Mouse (Mus musculus) lung, postnatal 0 days (tissue): ENCODE data around the gene Prss33. TPM values are rescaled to one million over a fixed set of nuclear protein-coding genes. Genes with fewer than 3 reads are reported as not detected.
"Not testable (repeated sequence)": the region's sequence is repeated elsewhere in the genome, so short reads cannot be mapped to it uniquely, and the experiment has no call there.

ENCODE experiments used
- ATAC-seq: fragments of 200-750 bp; cut with Nextera tagmentation; 2 replicates; pipeline ENCODE4 v1.8.0; 2017; ENCODE audit warnings: moderate library complexity
- DNase-seq: peaks from one replicate; pipeline ENCODE4 v3.0.0-alpha.2; 2016; ENCODE audit warnings: low spot score
- H3K27ac ChIP-seq: fragments of 300-500 bp; sonication (generic); 2 replicates; pipeline ENCODE4 v1.5.1; 2014; ENCODE audit warnings: antibody characterized with exemption, mild to moderate bottlenecking, low read length, mixed read lengths
- H3K27me3 ChIP-seq: fragments of 300-500 bp; sonication (generic); replicated peaks from 2 replicates; pipeline ENCODE4 v1.6.1; 2014; ENCODE audit warnings: low read length, mixed read lengths; ENCODE audit not compliant: insufficient read depth
- H3K36me3 ChIP-seq: fragments of 300-500 bp; sonication (generic); 2 replicates; pipeline ENCODE4 v1.6.1; 2014; ENCODE audit warnings: low read length, mixed read lengths; ENCODE audit not compliant: insufficient read depth
- H3K4me1 ChIP-seq: fragments of 300-500 bp; sonication (generic); 2 replicates; pipeline ENCODE4 v1.6.1; 2014; ENCODE audit warnings: antibody characterized with exemption, low read depth, low read length, mixed read lengths; ENCODE audit not compliant: insufficient read depth
- H3K4me2 ChIP-seq: fragments of 300-500 bp; sonication (generic); replicated peaks from 2 replicates; pipeline ENCODE4 v1.6.1; 2014; ENCODE audit warnings: low read depth, mild to moderate bottlenecking, low read length, moderate library complexity, mixed read lengths
- H3K4me3 ChIP-seq: fragments of 300-500 bp; sonication (generic); 2 replicates; pipeline ENCODE4 v1.5.1; 2014; ENCODE audit warnings: low read depth, low read length
- H3K9ac ChIP-seq: fragments of 300-500 bp; sonication (generic); replicated peaks from 2 replicates; pipeline ENCODE4 v1.6.1; 2014; ENCODE audit warnings: low read depth, mild to moderate bottlenecking
- H3K9me3 ChIP-seq: fragments of 300-500 bp; sonication (generic); 2 replicates; pipeline ENCODE4 v1.6.1; 2016; ENCODE audit warnings: low read length, mixed read lengths
- CTCF ChIP-seq: IDR thresholded peaks from 2 replicates; pipeline ENCODE4 v1.5.1; 2016; ENCODE audit warnings: antibody characterized with exemption, mild to moderate bottlenecking
- EP300 ChIP-seq: IDR thresholded peaks from 2 replicates; pipeline ENCODE4 v1.6.1; 2016; ENCODE audit warnings: antibody characterized with exemption, mild to moderate bottlenecking, control low read depth
- WGBS: fragments of 180-500 bp; shearing (Covaris S2); extraction: QIAGEN DNeasy Blood & Tissue Kit; methylation state at CpG from one replicate; pipeline ENCODE4 v1.1.7; 2014; 5-methylcytosine and 5-hydroxymethylcytosine counted together
- polyA plus RNA-seq: library from polyadenylated mRNA; unstranded; fragments of >200 nt; fragmentation: Nextera tagmentation; extraction: Ambion mirVana; gene quantifications from 2 replicates; pipeline ENCODE4 v1.2.1, GENCODE M21; 2015

Gene Prss33
- not detected in 2 replicates for polyA plus RNA-seq

- Histone ChIP-seq H3K4me2 (no peak within 1 kb of the TSS), H3K36me3 (no peaks in the 10 kb centered on the region), H3K9me3 (no peaks in the 10 kb centered on the region), H3K4me1 (no peaks in the 10 kb centered on the region), H3K27me3 (0 out of 2 replicates have a peak, but pooled peaks cover 3% of the 10 kb centered on the region), H3K9ac (no peak within 1 kb of the TSS), H3K27ac (no peak within 1 kb of the TSS), H3K4me3 (no peak within 1 kb of the TSS)
- no peak for ATAC-seq
- DNase-seq = no peak
- TF ChIP-seq EP300 (no peak), CTCF (no peak)
- WGBS = 72% methylated on average over 8 of the region's 8 CpGs
These were observed at the start of gene Prss33 for GRCm38 (mm10) chr17:23836006-23836575. Prss33 (minus strand) TSS chr17:23836056.

- not testable (repeated sequence) for H3K9me3 ChIP-seq, H3K36me3 ChIP-seq, H3K9ac ChIP-seq, H3K4me3 ChIP-seq, DNase-seq, H3K4me1 ChIP-seq, H3K4me2 ChIP-seq, H3K27ac ChIP-seq, ATAC-seq, H3K27me3 ChIP-seq
- WGBS = 36% methylated on average over 4 of the region's 4 CpGs
These were observed 44.7 kb upstream of the Prss33 start, which contains the start of the genes Dcpp1 and Dcpp2 for GRCm38 (mm10) chr17:23880576-23880975. Dcpp1 (plus strand) TSS chr17:23880876. Dcpp2 (plus strand) TSS chr17:23880880.

GRCm38 (mm10) chr17:23877166-23877565 is 41.3 kb upstream of the Prss33 start:
- no peak overlapping the region for H3K9ac ChIP-seq
- WGBS = 91% methylated on average over 2 of the region's 2 CpGs
- H3K9me3 ChIP-seq = no peaks in the 10 kb centered on the region
- no peak overlapping the region for H3K4me2 ChIP-seq
- no peak for TF ChIP-seq EP300
- DNase-seq (no peak), ATAC-seq (no peak)
- no peaks in the 10 kb centered on the region for H3K27me3 ChIP-seq
- H3K4me3 ChIP-seq = no peak overlapping the region
- H3K4me1 ChIP-seq = no peaks in the 10 kb centered on the region
- no peak overlapping the region for H3K27ac ChIP-seq
- no peaks in the 10 kb centered on the region for H3K36me3 ChIP-seq

- no peaks in the 10 kb centered on the region for H3K9me3 ChIP-seq
- H3K4me3 ChIP-seq = no peak overlapping the region
- no peak overlapping the region for H3K4me2 ChIP-seq
- H3K27ac ChIP-seq = no peak overlapping the region
- no peaks in the 10 kb centered on the region for H3K4me1 ChIP-seq
- DNase-seq = no peak
- 35% methylated on average over 3 of the region's 3 CpGs for WGBS
- no peak for ATAC-seq
- H3K9ac ChIP-seq = no peak overlapping the region
- no peak for TF ChIP-seq EP300
- no peak for TF ChIP-seq CTCF
- H3K27me3 ChIP-seq = no peaks in the 10 kb centered on the region
- H3K36me3 ChIP-seq = no peaks in the 10 kb centered on the region
These were observed 40.9 kb upstream of the Prss33 start for GRCm38 (mm10) chr17:23876741-23877140.

- DNase-seq (peak; percentile 76), ATAC-seq (peak; percentile 79)
- Histone ChIP-seq H3K27ac (no peak overlapping the region), H3K9ac (no peak overlapping the region), H3K36me3 (no peaks in the 10 kb centered on the region), H3K4me3 (no peak overlapping the region), H3K4me1 (no peaks in the 10 kb centered on the region), H3K9me3 (no peaks in the 10 kb centered on the region), H3K4me2 (no peak overlapping the region), H3K27me3 (no peaks in the 10 kb centered on the region)
- TF ChIP-seq CTCF (peak; percentile 98), EP300 (no peak)
- WGBS = 29% methylated on average over 8 of the region's 8 CpGs
These were observed 38.3 kb upstream of the Prss33 start for GRCm38 (mm10) chr17:23873884-23874856.

- WGBS = 78% methylated on average over 11 of the region's 11 CpGs
- no peaks in the 10 kb centered on the region for H3K9me3 ChIP-seq
- H3K4me3 ChIP-seq = no peak overlapping the region
These were observed 32.7 kb upstream of the Prss33 start for GRCm38 (mm10) chr17:23868513-23868912.

More at GRCm38 (mm10) chr17:23868513-23868912, 32.7 kb upstream of the Prss33 start:
- no peak overlapping the region for H3K9ac ChIP-seq
- ATAC-seq (no peak), DNase-seq (no peak)
- H3K4me1 ChIP-seq = no peaks in the 10 kb centered on the region
- H3K4me2 ChIP-seq = no peak overlapping the region
- TF ChIP-seq CTCF (no peak), EP300 (no peak)
- no peaks in the 10 kb centered on the region for H3K36me3 ChIP-seq
- H3K27ac ChIP-seq = no peak overlapping the region
- no peaks in the 10 kb centered on the region for H3K27me3 ChIP-seq
